Mouse (Mus musculus) urinary bladder, adult 2 months (tissue): ENCODE data around the gene Chil5. TPM values are rescaled to one million over a fixed set of nuclear protein-coding genes. Genes with fewer than 3 reads are reported as not detected.

ENCODE experiments used
- polyA plus RNA-seq: library from polyadenylated mRNA; depleted of rRNA; stranded (reverse); fragments of >200 nt; gene quantifications from 2 replicates; pipeline ENCODE4 v1.2.3, GENCODE M21; 2012; rRNA removed

Chil5 gene
- polyA plus RNA-seq, 1 experiment, result 0.15 TPM

Other genes starting within 250 kb of the Chil5 start
- gene Rap1a, start 231.5 kb downstream of the Chil5 start, polyA plus RNA-seq, result 91.4 and 106 TPM in 2 replicates
- 0.41 and 0.53 TPM in 2 replicates for gene Adora3, start 162.0 kb downstream of the Chil5 start, polyA plus RNA-seq
- 0.13 and 0.14 TPM in 2 replicates for gene Tmigd3, start 161.9 kb downstream of the Chil5 start, polyA plus RNA-seq
- 0.58 and 0.78 TPM in 2 replicates for gene I830077J02Rik, start 100.2 kb downstream of the Chil5 start, polyA plus RNA-seq
- 40.7 and 44.1 TPM in 2 replicates for gene Wdr77, start 73.4 kb downstream of the Chil5 start, polyA plus RNA-seq
- 206 and 214 TPM in 2 replicates for gene Atp5f1, start 72.7 kb downstream of the Chil5 start, polyA plus RNA-seq
- 3.1 and 4.2 TPM in 2 replicates for gene Ovgp1, start 59.1 kb downstream of the Chil5 start, polyA plus RNA-seq
- gene Pifo, start 18.2 kb downstream of the Chil5 start, polyA plus RNA-seq, result not detected in 2 replicates
- 0.15 and 0.45 TPM in 2 replicates for gene Chia1, start 80.4 kb upstream of the Chil5 start, polyA plus RNA-seq
- 0.37 and 1.1 TPM in 2 replicates for gene Chil3, start 134.8 kb upstream of the Chil5 start, polyA plus RNA-seq
- not detected in 2 replicates for gene Chil4, start 186.7 kb upstream of the Chil5 start, polyA plus RNA-seq